Mouse (Mus musculus): ENCODE results near the gene Gm37240. TPM values are rescaled to one million over a fixed set of nuclear protein-coding genes. Genes with fewer than 3 reads are reported as not detected.

Gm37240 gene
- polyA plus RNA-seq, 1 experiment from 2014 or later = 18.1 TPM

DNA sequence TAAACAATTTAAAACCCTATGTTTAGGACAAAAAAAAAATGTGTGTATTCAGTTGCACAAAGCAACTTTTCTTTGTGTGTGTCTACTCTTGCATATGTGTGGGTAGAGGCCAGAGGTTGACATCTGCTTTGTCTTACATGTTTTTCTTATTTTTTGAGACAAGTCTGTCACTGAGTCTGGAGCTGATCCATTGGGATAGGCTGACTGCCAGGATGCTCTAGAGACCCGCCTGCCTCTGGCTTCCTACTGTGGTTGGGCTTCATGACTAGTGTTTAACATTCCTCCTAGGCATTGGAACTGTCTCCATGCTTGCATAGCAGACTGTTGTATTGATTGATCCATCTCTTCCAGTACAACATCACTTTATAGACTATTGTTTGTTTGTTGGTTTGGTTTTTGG, 1058.0 kb downstream of the Gm37240 start:
- no peak overlapping the region for H3K4me3 ChIP-seq (ENCODE audit: low read depth, low read length)
- H3K36me3 ChIP-seq (ENCODE audit: control insufficient read depth, insufficient read depth, low read length) = no peaks in the 10 kb centered on the region
- no peaks in the 10 kb centered on the region for H3K9me3 ChIP-seq (ENCODE audit: control insufficient read depth, low read length)
- H3K4me2 ChIP-seq (replicated peaks; ENCODE audit: low read depth) = no peak overlapping the region
- TF ChIP-seq CTCF (IDR thresholded peaks at IDR 0.05; ENCODE audit: low read depth) (no peak), EP300 (optimal IDR thresholded peaks at IDR 0.05) (no peak)
- 70% methylated on average over 1 of the region's 1 CpGs for WGBS
- H3K9ac ChIP-seq (ENCODE audit: low read length) = no peak overlapping the region
- ATAC-seq (ENCODE audit: low FRiP score, low TSS enrichment) = no peak
- no peak overlapping the region for H3K27ac ChIP-seq (replicated peaks)
- no peak for DNase-seq (ENCODE audit: low spot score)
- no peaks in the 10 kb centered on the region for H3K27me3 ChIP-seq (ENCODE audit: control insufficient read depth, insufficient read depth, low read length)
- no peaks in the 10 kb centered on the region for H3K4me1 ChIP-seq (replicated peaks; ENCODE audit: control insufficient read depth, insufficient read depth)

GRCm38 (mm10) chr3:84827617-84828016, 1059.7 kb downstream of the Gm37240 start:
- H3K4me1 ChIP-seq (replicated peaks; ENCODE audit: control insufficient read depth, insufficient read depth) = no peaks in the 10 kb centered on the region
- WGBS = 92% methylated on average over 4 of the region's 4 CpGs
- no peak overlapping the region for H3K4me2 ChIP-seq (replicated peaks; ENCODE audit: low read depth)
- no peaks in the 10 kb centered on the region for H3K36me3 ChIP-seq (ENCODE audit: control insufficient read depth, insufficient read depth, low read length)
- no peak overlapping the region for H3K4me3 ChIP-seq (ENCODE audit: low read depth, low read length)
- H3K9me3 ChIP-seq (ENCODE audit: control insufficient read depth, low read length) = no peaks in the 10 kb centered on the region
- ATAC-seq (ENCODE audit: low FRiP score, low TSS enrichment) = no peak
- H3K27ac ChIP-seq (replicated peaks) = no peak overlapping the region
- H3K9ac ChIP-seq (ENCODE audit: low read length) = no peak overlapping the region
- TF ChIP-seq EP300 (optimal IDR thresholded peaks at IDR 0.05) (no peak), CTCF (IDR thresholded peaks at IDR 0.05; ENCODE audit: low read depth) (no peak)
- H3K27me3 ChIP-seq (ENCODE audit: control insufficient read depth, insufficient read depth, low read length) = no peaks in the 10 kb centered on the region
- no peak for DNase-seq (ENCODE audit: low spot score)

DNA sequence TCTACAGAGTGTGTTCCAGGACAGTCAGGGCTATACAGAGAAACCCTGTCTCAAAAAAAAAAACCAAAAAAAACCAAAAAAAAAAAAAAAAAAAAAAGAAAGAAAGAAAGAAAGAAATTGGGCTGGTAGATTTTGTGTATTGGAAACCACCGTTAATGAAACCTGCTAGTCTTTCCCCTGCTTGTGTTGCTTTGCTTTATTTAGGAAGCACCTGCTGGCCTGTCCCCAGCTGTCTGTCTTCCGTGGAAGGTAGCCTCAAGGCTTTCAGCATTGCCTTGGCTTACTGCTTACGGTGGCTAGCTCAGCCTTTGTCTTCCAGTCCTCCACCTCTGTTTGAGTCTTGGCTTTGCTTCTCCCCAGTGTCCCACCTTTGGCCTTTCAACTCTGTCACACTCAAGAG, 1060.4 kb downstream of the Gm37240 start:
- Histone ChIP-seq H3K27ac (replicated peaks) (no peak overlapping the region), H3K36me3 (ENCODE audit: control insufficient read depth, insufficient read depth, low read length) (no peaks in the 10 kb centered on the region), H3K4me3 (ENCODE audit: low read depth, low read length) (no peak overlapping the region), H3K27me3 (ENCODE audit: control insufficient read depth, insufficient read depth, low read length) (no peaks in the 10 kb centered on the region), H3K4me2 (replicated peaks; ENCODE audit: low read depth) (no peak overlapping the region), H3K9me3 (ENCODE audit: control insufficient read depth, low read length) (no peaks in the 10 kb centered on the region), H3K9ac (ENCODE audit: low read length) (no peak overlapping the region), H3K4me1 (replicated peaks; ENCODE audit: control insufficient read depth, insufficient read depth) (no peaks in the 10 kb centered on the region)
- WGBS = 83% methylated on average over 3 of the region's 3 CpGs
- no peak for TF ChIP-seq CTCF (IDR thresholded peaks at IDR 0.05; ENCODE audit: low read depth)
- no peak for TF ChIP-seq EP300 (optimal IDR thresholded peaks at IDR 0.05)
- ATAC-seq (ENCODE audit: low FRiP score, low TSS enrichment) (no peak), DNase-seq (ENCODE audit: low spot score) (no peak)

DNA sequence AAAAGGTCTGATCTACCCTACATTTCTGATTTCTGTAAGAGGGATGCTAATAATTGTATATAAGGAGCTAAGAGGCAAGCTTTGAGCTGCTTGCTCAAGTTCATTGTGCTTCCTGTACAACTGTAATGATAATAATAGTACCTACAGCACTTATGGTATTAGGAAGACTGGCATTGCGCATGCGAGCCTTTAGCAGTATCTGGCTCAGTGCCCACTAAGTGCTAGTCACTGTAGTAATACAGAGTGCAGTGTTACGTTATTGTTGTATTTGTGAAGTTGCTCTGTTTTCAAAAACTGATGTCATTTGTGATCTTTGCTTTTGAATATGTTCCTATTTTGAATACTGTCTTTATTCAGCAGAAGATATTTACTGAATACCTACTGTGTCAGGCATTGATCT, 1060.9 kb downstream of the Gm37240 start:
- H3K4me2 ChIP-seq (replicated peaks; ENCODE audit: low read depth) = no peak overlapping the region
- no peak overlapping the region for H3K27ac ChIP-seq (replicated peaks)
- DNase-seq (ENCODE audit: low spot score) = peak; percentile 39
- no peaks in the 10 kb centered on the region for H3K9me3 ChIP-seq (ENCODE audit: control insufficient read depth, low read length)
- no peaks in the 10 kb centered on the region for H3K27me3 ChIP-seq (ENCODE audit: control insufficient read depth, insufficient read depth, low read length)
- TF ChIP-seq EP300 (optimal IDR thresholded peaks at IDR 0.05) (no peak), CTCF (IDR thresholded peaks at IDR 0.05; ENCODE audit: low read depth) (no peak)
- 39% methylated on average over 3 of the region's 3 CpGs for WGBS
- H3K4me3 ChIP-seq (ENCODE audit: low read depth, low read length) = no peak overlapping the region
- peak; percentile 76; the same call in 1 of the 2 replicates for ATAC-seq (ENCODE audit: low FRiP score, low TSS enrichment)
- no peaks in the 10 kb centered on the region for H3K36me3 ChIP-seq (ENCODE audit: control insufficient read depth, insufficient read depth, low read length)
- H3K9ac ChIP-seq (ENCODE audit: low read length) = no peak overlapping the region
- no peaks in the 10 kb centered on the region for H3K4me1 ChIP-seq (replicated peaks; ENCODE audit: control insufficient read depth, insufficient read depth)

GRCm38 (mm10) chr3:84825990-84826389, 1061.3 kb downstream of the Gm37240 start:
- no peak overlapping the region for H3K4me2 ChIP-seq (replicated peaks; ENCODE audit: low read depth)
- no peak for DNase-seq (ENCODE audit: low spot score)
- no peaks in the 10 kb centered on the region for H3K27me3 ChIP-seq (ENCODE audit: control insufficient read depth, insufficient read depth, low read length)
- no peak overlapping the region for H3K4me3 ChIP-seq (ENCODE audit: low read depth, low read length)
- no peak overlapping the region for H3K27ac ChIP-seq (replicated peaks)
- 0 out of 2 replicates have a peak, but pooled peaks have one; percentile 59 for ATAC-seq (ENCODE audit: low FRiP score, low TSS enrichment)
- H3K9me3 ChIP-seq (ENCODE audit: control insufficient read depth, low read length) = no peaks in the 10 kb centered on the region
- TF ChIP-seq CTCF (IDR thresholded peaks at IDR 0.05; ENCODE audit: low read depth) (no peak), EP300 (optimal IDR thresholded peaks at IDR 0.05) (no peak)
- no peaks in the 10 kb centered on the region for H3K36me3 ChIP-seq (ENCODE audit: control insufficient read depth, insufficient read depth, low read length)
- no peak overlapping the region for H3K9ac ChIP-seq (ENCODE audit: low read length)
- no peaks in the 10 kb centered on the region for H3K4me1 ChIP-seq (replicated peaks; ENCODE audit: control insufficient read depth, insufficient read depth)
- 30% methylated on average over 5 of the region's 5 CpGs for WGBS

GRCm38 (mm10) chr3:84820654-84821201, 1066.6 kb downstream of the Gm37240 start:
- TF ChIP-seq EP300 (optimal IDR thresholded peaks at IDR 0.05) = no peak
- TF ChIP-seq CTCF (IDR thresholded peaks at IDR 0.05; ENCODE audit: low read depth) = no peak
- no peak overlapping the region for H3K9ac ChIP-seq (ENCODE audit: low read length)
- H3K4me2 ChIP-seq (replicated peaks; ENCODE audit: low read depth) = no peak overlapping the region
- H3K4me3 ChIP-seq (ENCODE audit: low read depth, low read length) = no peak overlapping the region
- H3K36me3 ChIP-seq (ENCODE audit: control insufficient read depth, insufficient read depth, low read length) = no peaks in the 10 kb centered on the region
- 67% methylated on average over 2 of the region's 2 CpGs for WGBS
- no peaks in the 10 kb centered on the region for H3K9me3 ChIP-seq (ENCODE audit: control insufficient read depth, low read length)
- no peak overlapping the region for H3K27ac ChIP-seq (replicated peaks)
- no peak for DNase-seq (ENCODE audit: low spot score)
- no peak for ATAC-seq (ENCODE audit: low FRiP score, low TSS enrichment)
- H3K4me1 ChIP-seq (replicated peaks; ENCODE audit: control insufficient read depth, insufficient read depth) = no peaks in the 10 kb centered on the region
- H3K27me3 ChIP-seq (ENCODE audit: control insufficient read depth, insufficient read depth, low read length) = no peaks in the 10 kb centered on the region
